Mouse (Mus musculus): ENCODE data around the gene Ppp1r16b. TPM values are rescaled to one million over a fixed set of nuclear protein-coding genes. Genes with fewer than 3 reads are reported as not detected.

The Ppp1r16b gene
- polyA plus RNA-seq, 1 experiment from 2014 or later = 12.4 TPM

DNA sequence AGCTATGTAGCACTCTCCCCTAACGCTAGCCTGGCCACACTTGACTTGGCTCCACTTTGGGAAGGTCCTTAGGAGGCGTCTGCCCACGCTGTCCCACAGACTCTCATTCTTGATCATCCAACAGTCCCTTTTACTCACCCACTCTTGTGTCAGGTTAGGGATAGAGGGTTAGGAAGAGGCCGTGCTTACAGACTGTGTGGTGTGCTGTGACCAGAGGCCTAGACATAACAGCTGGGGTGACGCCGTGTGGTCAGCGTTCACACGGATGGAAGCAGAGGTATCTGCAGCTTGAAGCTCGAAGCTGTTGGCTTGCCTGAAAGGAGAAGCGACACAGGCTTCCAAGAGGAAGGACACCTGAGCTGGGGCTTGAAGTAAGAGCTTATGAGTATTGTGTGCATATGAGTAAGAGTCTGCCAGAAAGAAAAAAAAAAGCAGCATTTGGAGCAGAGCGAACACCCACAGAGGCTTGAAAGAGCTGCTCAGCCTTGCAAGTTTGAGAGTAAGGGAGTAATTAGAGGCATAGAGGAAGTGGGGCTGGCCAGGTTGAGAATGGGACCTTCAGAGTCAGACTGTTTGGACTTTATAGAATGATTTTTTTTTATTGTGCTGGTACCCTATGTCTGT is 78.4 kb downstream of the Ppp1r16b start:
- Histone ChIP-seq H3K4me3 (ENCODE audit: low read depth, low read length) (no peak overlapping the region), H3K27ac (ENCODE audit: low read depth, low read length) (no peak overlapping the region), H3K36me3 (ENCODE audit: control insufficient read depth, insufficient read depth, low read length) (no peaks in the 10 kb centered on the region), H3K9ac (ENCODE audit: low read length) (no peak overlapping the region), H3K4me2 (ENCODE audit: low read length) (no peak overlapping the region), H3K27me3 (replicated peaks; ENCODE audit: control insufficient read depth, insufficient read depth, low read length) (no peaks in the 10 kb centered on the region), H3K4me1 (ENCODE audit: control insufficient read depth, insufficient read depth, low read length) (no peaks in the 10 kb centered on the region), H3K9me3 (replicated peaks; ENCODE audit: control insufficient read depth, low read length) (no peaks in the 10 kb centered on the region)
- 90% methylated on average over 11 of the region's 11 CpGs for WGBS
- no peak for ATAC-seq
- DNase-seq (ENCODE audit: low spot score) = no peak

DNA sequence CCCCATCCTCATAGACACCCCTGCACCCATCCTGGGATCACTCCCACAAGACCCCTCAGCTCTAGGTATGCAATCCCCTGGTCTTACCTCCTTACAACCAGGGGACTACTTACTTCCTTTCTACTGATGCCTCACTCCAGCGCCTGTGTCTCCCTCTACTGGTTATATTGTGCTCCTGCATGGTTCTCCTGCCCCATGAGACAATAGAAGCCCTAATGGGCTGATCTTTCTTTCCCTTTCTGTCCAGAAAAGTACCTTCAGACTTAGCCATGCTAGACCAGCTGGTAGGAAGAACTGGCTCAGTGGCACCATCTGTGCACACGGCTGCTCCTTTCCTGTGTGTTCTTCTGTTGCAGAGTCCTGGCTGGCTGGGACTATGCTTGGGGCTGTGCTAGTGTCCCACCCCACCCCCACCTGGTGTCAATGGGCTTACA is 79.9 kb downstream of the Ppp1r16b start:
- WGBS = 18% methylated on average over 2 of the region's 2 CpGs

DNA sequence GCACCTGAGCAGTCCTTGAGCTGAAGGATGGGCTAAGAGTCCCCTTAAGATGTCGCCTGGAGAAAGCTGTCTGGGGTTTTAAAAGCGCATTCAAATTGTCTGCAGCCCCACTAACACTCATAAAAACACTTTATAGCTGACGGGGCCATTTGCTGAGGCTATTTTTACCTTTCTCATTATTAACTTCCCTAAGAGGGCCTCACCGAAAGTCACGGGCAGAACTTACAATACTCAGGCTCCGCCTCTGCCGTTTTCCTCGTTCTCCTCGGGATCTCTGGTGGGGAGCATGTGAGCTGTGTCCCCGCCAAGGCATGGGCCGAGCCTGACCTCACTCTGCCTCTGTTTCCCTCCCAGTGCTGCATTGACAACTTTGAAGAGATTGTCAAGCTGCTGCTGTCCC is 81.0 kb downstream of the Ppp1r16b start:
- H3K27ac ChIP-seq (ENCODE audit: low read depth, low read length) = no peak overlapping the region
- H3K4me1 ChIP-seq (ENCODE audit: control insufficient read depth, insufficient read depth, low read length) = no peaks in the 10 kb centered on the region
- ATAC-seq (no peak), DNase-seq (ENCODE audit: low spot score) (no peak)
- no peak overlapping the region for H3K4me2 ChIP-seq (ENCODE audit: low read length)
- H3K36me3 ChIP-seq (ENCODE audit: control insufficient read depth, insufficient read depth, low read length) = no peaks in the 10 kb centered on the region
- no peak overlapping the region for H3K4me3 ChIP-seq (ENCODE audit: low read depth, low read length)
- 71% methylated on average over 11 of the region's 11 CpGs for WGBS
- no peak overlapping the region for H3K9ac ChIP-seq (ENCODE audit: low read length)
- H3K27me3 ChIP-seq (replicated peaks; ENCODE audit: control insufficient read depth, insufficient read depth, low read length) = no peaks in the 10 kb centered on the region
- no peaks in the 10 kb centered on the region for H3K9me3 ChIP-seq (replicated peaks; ENCODE audit: control insufficient read depth, low read length)

More for the DNA sequence above, 79.9 kb downstream of the Ppp1r16b start:
- H3K27me3 ChIP-seq (replicated peaks; ENCODE audit: control insufficient read depth, insufficient read depth, low read length) = no peaks in the 10 kb centered on the region
- no peaks in the 10 kb centered on the region for H3K9me3 ChIP-seq (replicated peaks; ENCODE audit: control insufficient read depth, low read length)
- no peak overlapping the region for H3K4me2 ChIP-seq (ENCODE audit: low read length)
- peak; percentile 74 for DNase-seq (ENCODE audit: low spot score)
- peak; percentile 78 for ATAC-seq
- H3K36me3 ChIP-seq (ENCODE audit: control insufficient read depth, insufficient read depth, low read length) = no peaks in the 10 kb centered on the region
- H3K4me1 ChIP-seq (ENCODE audit: control insufficient read depth, insufficient read depth, low read length) = no peaks in the 10 kb centered on the region
- H3K4me3 ChIP-seq (ENCODE audit: low read depth, low read length) = no peak overlapping the region
- H3K9ac ChIP-seq (ENCODE audit: low read length) = no peak overlapping the region
- H3K27ac ChIP-seq (ENCODE audit: low read depth, low read length) = no peak overlapping the region

DNA sequence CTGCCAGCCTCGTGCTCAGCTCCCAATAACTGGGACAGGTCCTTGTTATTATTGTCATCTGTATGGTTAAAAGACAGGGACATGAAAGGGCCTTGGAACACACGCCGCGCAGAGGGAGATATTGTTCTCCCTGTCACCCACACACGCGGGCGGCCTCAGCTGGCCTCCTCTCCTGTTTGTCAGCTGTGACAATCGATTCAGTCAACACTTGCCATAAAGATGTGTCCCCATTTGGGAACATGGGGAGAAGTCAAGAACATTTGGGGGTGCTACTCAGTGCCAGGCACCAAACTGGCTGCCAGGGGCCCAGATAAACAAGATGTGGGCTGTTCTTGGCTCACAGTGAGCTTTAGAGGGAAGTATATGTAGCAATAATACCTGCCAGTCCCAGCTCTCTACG is 84.2 kb downstream of the Ppp1r16b start:
- H3K9me3 ChIP-seq (replicated peaks; ENCODE audit: control insufficient read depth, low read length) = no peaks in the 10 kb centered on the region
- H3K27ac ChIP-seq (ENCODE audit: low read depth, low read length) = no peak overlapping the region
- no peak overlapping the region for H3K9ac ChIP-seq (ENCODE audit: low read length)
- no peaks in the 10 kb centered on the region for H3K36me3 ChIP-seq (ENCODE audit: control insufficient read depth, insufficient read depth, low read length)
- H3K4me3 ChIP-seq (ENCODE audit: low read depth, low read length) = no peak overlapping the region
- no peak for ATAC-seq
- WGBS = 80% methylated on average over 9 of the region's 9 CpGs
- no peak overlapping the region for H3K4me2 ChIP-seq (ENCODE audit: low read length)
- H3K4me1 ChIP-seq (ENCODE audit: control insufficient read depth, insufficient read depth, low read length) = no peaks in the 10 kb centered on the region
- DNase-seq (ENCODE audit: low spot score) = no peak
- H3K27me3 ChIP-seq (replicated peaks; ENCODE audit: control insufficient read depth, insufficient read depth, low read length) = no peaks in the 10 kb centered on the region

DNA sequence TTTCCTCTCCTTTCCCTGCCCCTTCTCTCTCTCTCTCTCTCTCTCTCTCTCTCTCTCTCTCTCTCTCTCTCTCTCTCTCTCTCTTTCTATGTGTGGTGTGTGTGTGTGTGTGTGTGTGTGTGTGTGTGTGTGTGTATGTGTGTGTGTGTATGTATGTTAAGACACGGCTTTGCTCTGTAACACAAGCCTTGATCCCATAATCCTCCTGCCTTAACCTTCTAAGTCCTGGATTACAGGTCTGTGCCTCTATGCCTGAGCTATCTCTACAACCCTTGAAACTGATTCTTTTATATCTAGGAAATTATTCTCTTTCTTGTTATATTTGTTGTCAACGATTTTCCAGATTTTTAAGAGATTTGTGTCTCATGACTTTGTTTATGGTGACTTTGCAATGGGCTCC is 95.0 kb downstream of the Ppp1r16b start:
- ATAC-seq (no peak), DNase-seq (ENCODE audit: low spot score) (no peak)
- Histone ChIP-seq H3K9me3 (replicated peaks; ENCODE audit: control insufficient read depth, low read length) (no peaks in the 10 kb centered on the region), H3K4me2 (ENCODE audit: low read length) (no peak overlapping the region), H3K27ac (ENCODE audit: low read depth, low read length) (no peak overlapping the region), H3K4me1 (ENCODE audit: control insufficient read depth, insufficient read depth, low read length) (no peaks in the 10 kb centered on the region), H3K9ac (ENCODE audit: low read length) (no peak overlapping the region), H3K27me3 (replicated peaks; ENCODE audit: control insufficient read depth, insufficient read depth, low read length) (no peaks in the 10 kb centered on the region), H3K4me3 (ENCODE audit: low read depth, low read length) (no peak overlapping the region), H3K36me3 (ENCODE audit: control insufficient read depth, insufficient read depth, low read length) (no peaks in the 10 kb centered on the region)
- 73% methylated on average over 2 of the region's 2 CpGs for WGBS

DNA sequence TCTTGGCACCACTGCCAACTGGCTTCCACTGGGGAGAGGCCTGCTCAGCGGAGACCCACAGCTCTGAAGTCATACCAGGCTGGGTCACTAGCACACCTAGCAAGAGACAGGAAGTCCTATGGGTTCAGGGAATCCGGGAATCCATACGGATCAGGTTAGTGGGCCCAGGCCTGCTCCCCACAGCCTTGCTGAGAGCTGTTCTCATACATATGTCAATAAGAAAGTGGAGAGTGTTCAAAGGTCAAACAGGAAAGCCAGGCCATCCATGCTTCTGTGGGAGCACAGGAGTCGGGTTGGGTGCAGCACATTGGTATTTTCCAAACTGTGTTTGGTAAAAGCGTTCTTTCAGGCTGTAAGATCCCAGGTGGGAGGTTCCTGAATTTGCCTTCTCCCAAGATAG is 97.1 kb downstream of the Ppp1r16b start:
- no peak overlapping the region for H3K9ac ChIP-seq (ENCODE audit: low read length)
- H3K36me3 ChIP-seq (ENCODE audit: control insufficient read depth, insufficient read depth, low read length) = no peaks in the 10 kb centered on the region
- H3K4me1 ChIP-seq (ENCODE audit: control insufficient read depth, insufficient read depth, low read length) = no peaks in the 10 kb centered on the region
- DNase-seq (ENCODE audit: low spot score) (no peak), ATAC-seq (no peak)
- no peak overlapping the region for H3K4me3 ChIP-seq (ENCODE audit: low read depth, low read length)
- WGBS = 90% methylated on average over 5 of the region's 5 CpGs
- H3K4me2 ChIP-seq (ENCODE audit: low read length) = no peak overlapping the region
- H3K9me3 ChIP-seq (replicated peaks; ENCODE audit: control insufficient read depth, low read length) = no peaks in the 10 kb centered on the region
- no peak overlapping the region for H3K27ac ChIP-seq (ENCODE audit: low read depth, low read length)
- H3K27me3 ChIP-seq (replicated peaks; ENCODE audit: control insufficient read depth, insufficient read depth, low read length) = no peaks in the 10 kb centered on the region

DNA sequence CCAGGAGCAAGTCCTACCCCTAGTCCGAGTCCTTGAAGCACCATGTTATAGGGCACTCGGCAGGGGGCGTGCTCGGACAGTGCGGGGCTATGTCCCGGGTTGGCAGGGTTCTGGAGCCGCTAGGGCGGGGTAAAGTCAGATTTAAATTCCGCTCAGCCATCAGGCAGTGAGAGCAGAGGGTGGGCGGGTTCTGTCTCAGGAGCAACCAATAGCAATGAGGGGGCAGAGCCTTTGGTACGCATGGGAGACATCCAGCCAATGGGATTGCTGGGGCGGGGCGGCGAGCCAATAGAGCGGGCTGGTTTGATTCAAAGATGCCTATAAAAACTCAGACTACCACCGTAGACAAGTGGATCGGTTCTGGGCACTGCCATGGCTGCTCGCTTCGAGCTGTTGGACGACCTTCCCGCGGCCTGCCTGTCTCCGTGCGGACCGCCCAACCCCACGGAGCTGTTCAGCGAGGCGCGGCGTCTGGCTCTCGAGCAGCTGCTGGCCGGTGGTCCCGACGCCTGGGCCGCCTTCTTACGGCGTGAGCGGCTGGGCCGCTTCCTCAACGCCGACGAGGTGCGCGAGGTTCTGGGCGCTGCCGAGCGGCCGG is 102.6 kb downstream of the Ppp1r16b start, which contains the start of gene Fam83d:
Gene Fam83d, plus strand, starts transcription at position 352 of the 598 bp plus-strand sequence.
- peak within 1 kb of the TSS; percentile 66 for H3K4me3 ChIP-seq (ENCODE audit: low read depth, low read length)
- H3K4me2 ChIP-seq (ENCODE audit: low read length) = peak within 1 kb of the TSS; percentile 97
- ATAC-seq (peak; percentile 99), DNase-seq (ENCODE audit: low spot score) (peak; percentile 98)
- H3K9ac ChIP-seq (ENCODE audit: low read length) = peak within 1 kb of the TSS; percentile 70
- H3K4me1 ChIP-seq (ENCODE audit: control insufficient read depth, insufficient read depth, low read length) = peaks cover 28% of the 10 kb centered on the region
- under 1% methylated on average over 44 of the region's 48 CpGs for WGBS
- no peaks in the 10 kb centered on the region for H3K27me3 ChIP-seq (replicated peaks; ENCODE audit: control insufficient read depth, insufficient read depth, low read length)
- no peaks in the 10 kb centered on the region for H3K9me3 ChIP-seq (replicated peaks; ENCODE audit: control insufficient read depth, low read length)
- H3K27ac ChIP-seq (ENCODE audit: low read depth, low read length) = peak within 1 kb of the TSS; percentile 60; the same call in 1 of the 2 replicates
- H3K36me3 ChIP-seq (ENCODE audit: control insufficient read depth, insufficient read depth, low read length) = no peaks in the 10 kb centered on the region

DNA sequence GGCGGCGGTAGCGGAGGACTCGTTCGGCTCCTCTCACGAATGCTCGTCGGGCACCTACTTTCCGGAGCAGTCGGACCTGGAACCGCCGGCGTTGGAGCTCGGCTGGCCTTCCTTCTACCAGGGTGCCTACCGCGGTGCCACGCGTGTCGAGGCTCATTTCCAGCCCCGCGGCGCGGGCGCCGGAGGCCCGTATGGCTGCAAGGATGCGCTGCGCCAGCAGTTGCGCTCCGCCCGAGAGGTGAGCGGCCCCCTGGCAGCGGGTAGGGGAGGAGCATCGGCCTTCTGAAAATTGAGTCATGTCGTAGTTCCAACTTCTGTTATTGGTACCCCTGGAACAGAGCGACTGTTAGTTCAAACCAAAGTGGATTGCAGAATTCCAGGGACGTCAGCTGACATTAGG is 103.2 kb downstream of the Ppp1r16b start:
- H3K27me3 ChIP-seq (replicated peaks; ENCODE audit: control insufficient read depth, insufficient read depth, low read length) = no peaks in the 10 kb centered on the region
- no peaks in the 10 kb centered on the region for H3K9me3 ChIP-seq (replicated peaks; ENCODE audit: control insufficient read depth, low read length)
- H3K36me3 ChIP-seq (ENCODE audit: control insufficient read depth, insufficient read depth, low read length) = 0 out of 2 replicates have a peak, but pooled peaks cover 3% of the 10 kb centered on the region
- H3K4me2 ChIP-seq (ENCODE audit: low read length) = peak overlapping the region; percentile 97
- peak overlapping the region; percentile 66 for H3K4me3 ChIP-seq (ENCODE audit: low read depth, low read length)
- H3K9ac ChIP-seq (ENCODE audit: low read length) = peak overlapping the region; percentile 70
- peak overlapping the region; percentile 60; the same call in 1 of the 2 replicates for H3K27ac ChIP-seq (ENCODE audit: low read depth, low read length)
- peak; percentile 29 for ATAC-seq
- DNase-seq (ENCODE audit: low spot score) = peak; percentile 46
- 0% methylated on average over 37 of the region's 37 CpGs for WGBS
- peaks cover 28% of the 10 kb centered on the region for H3K4me1 ChIP-seq (ENCODE audit: control insufficient read depth, insufficient read depth, low read length)

DNA sequence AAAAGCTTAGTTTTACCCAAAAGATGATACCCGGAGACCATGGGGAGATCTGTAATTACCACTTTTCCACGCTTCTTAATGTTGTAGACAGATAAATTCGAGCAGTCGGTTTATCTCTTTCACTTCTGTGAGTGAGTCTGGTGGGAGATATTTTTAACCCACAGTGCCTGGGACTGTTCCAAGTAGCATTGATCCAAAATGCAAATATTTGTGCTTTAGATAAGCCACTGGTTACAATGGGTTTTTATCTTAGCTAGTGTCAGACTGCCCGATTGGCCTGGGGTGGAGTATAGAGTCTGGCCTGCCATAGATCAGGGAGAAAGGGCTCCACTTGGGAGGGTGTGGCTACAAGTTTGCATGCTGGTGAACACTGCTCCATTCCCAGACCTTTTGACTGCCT is 103.6 kb downstream of the Ppp1r16b start:
- Histone ChIP-seq H3K36me3 (ENCODE audit: control insufficient read depth, insufficient read depth, low read length) (0 out of 2 replicates have a peak, but pooled peaks cover 3% of the 10 kb centered on the region), H3K4me3 (ENCODE audit: low read depth, low read length) (peak overlapping the region; percentile 66), H3K4me2 (ENCODE audit: low read length) (peak overlapping the region; percentile 97), H3K9me3 (replicated peaks; ENCODE audit: control insufficient read depth, low read length) (no peaks in the 10 kb centered on the region), H3K9ac (ENCODE audit: low read length) (peak overlapping the region; percentile 70), H3K4me1 (ENCODE audit: control insufficient read depth, insufficient read depth, low read length) (peaks cover 28% of the 10 kb centered on the region), H3K27me3 (replicated peaks; ENCODE audit: control insufficient read depth, insufficient read depth, low read length) (no peaks in the 10 kb centered on the region), H3K27ac (ENCODE audit: low read depth, low read length) (no peak overlapping the region)
- 11% methylated on average over 5 of the region's 5 CpGs for WGBS
- ATAC-seq (no peak), DNase-seq (ENCODE audit: low spot score) (no peak)
